Mouse (Mus musculus): ENCODE results near the gene C77080.

GRCm38 (mm10) chr4:129303401-129303800, 42.2 kb upstream of the C77080 start:
- no peak for TF ChIP-seq CTCF (IDR thresholded peaks at IDR 0.05; ENCODE audit: borderline replicate concordance, insufficient read depth, low read depth, low read length)
- no peak for TF ChIP-seq POLR2A (IDR thresholded peaks at IDR 0.05; ENCODE audit: borderline replicate concordance, insufficient read depth, low read length)
